Mouse (Mus musculus) bone marrow macrophage, adult 2 months (primary cell): ENCODE data around the gene Nup210. TPM values are rescaled to one million over a fixed set of nuclear protein-coding genes. Genes with fewer than 3 reads are reported as not detected.
"Not testable (repeated sequence)": the region's sequence is repeated elsewhere in the genome, so short reads cannot be mapped to it uniquely, and the experiment has no call there.

Experiments used
- H3K27ac ChIP-seq: 2 replicates; pipeline ENCODE4 v1.5.1; 2012; ENCODE audit warnings: low read depth, low read length; ENCODE audit not compliant: insufficient read depth
- H3K4me1 ChIP-seq: 2 replicates; pipeline ENCODE4 v1.6.1; 2012; ENCODE audit warnings: low read length; ENCODE audit not compliant: control insufficient read depth, insufficient read depth
- H3K4me3 ChIP-seq: 2 replicates; pipeline ENCODE4 v1.5.1; 2012; ENCODE audit warnings: mild to moderate bottlenecking, low read length, moderate library complexity; ENCODE audit not compliant: insufficient read depth
- CTCF ChIP-seq: IDR thresholded peaks from 2 replicates; pipeline ENCODE4 v1.5.1; 2012; ENCODE audit warnings: low read depth, mild to moderate bottlenecking, low read length, moderate library complexity
- POLR2A ChIP-seq: IDR thresholded peaks from 2 replicates; pipeline ENCODE4 v1.6.1; 2012; ENCODE audit warnings: mild to moderate bottlenecking, low read depth, low read length, borderline replicate concordance
- polyA plus RNA-seq: library from polyadenylated mRNA; stranded (reverse); fragments of >200 nt; gene quantifications from 2 replicates; pipeline ENCODE4 v1.2.4, GENCODE M21; 2012; ENCODE audit not compliant: missing spikeins, insufficient read depth, insufficient read length

The Nup210 gene
- polyA plus RNA-seq, 1 experiment: 1.2 TPM

GRCm38 (mm10) chr6:91105400-91106129 lies 11.1 kb downstream of the Nup210 start:
- TF ChIP-seq CTCF (no peak), POLR2A (no peak)
- H3K27ac ChIP-seq: no peak overlapping the region
- H3K4me1 ChIP-seq: peaks cover 4% of the 10 kb centered on the region
- H3K4me3 ChIP-seq: no peak overlapping the region

- no peak for TF ChIP-seq POLR2A
- Histone ChIP-seq H3K27ac (no peak overlapping the region), H3K4me3 (no peak overlapping the region), H3K4me1 (peaks cover 4% of the 10 kb centered on the region)
Measured at GRCm38 (mm10) chr6:91104765-91105399, 11.7 kb downstream of the Nup210 start.

- not testable (repeated sequence) for H3K4me1 ChIP-seq, H3K27ac ChIP-seq, H3K4me3 ChIP-seq
Measured at GRCm38 (mm10) chr6:91103421-91103820, 13.2 kb downstream of the Nup210 start.

- H3K4me3 ChIP-seq: no peak overlapping the region
- TF ChIP-seq POLR2A (no peak), CTCF (no peak)
- no peaks in the 10 kb centered on the region for H3K4me1 ChIP-seq
- no peak overlapping the region for H3K27ac ChIP-seq
Measured at GRCm38 (mm10) chr6:91100621-91101020, 16.0 kb downstream of the Nup210 start.

GRCm38 (mm10) chr6:91097879-91098278 lies 18.8 kb downstream of the Nup210 start:
- no peak for TF ChIP-seq CTCF
- no peak for TF ChIP-seq POLR2A
- no peaks in the 10 kb centered on the region for H3K4me1 ChIP-seq
- no peak overlapping the region for H3K27ac ChIP-seq
- no peak overlapping the region for H3K4me3 ChIP-seq

- Histone ChIP-seq H3K4me3 (no peak overlapping the region), H3K27ac (no peak overlapping the region), H3K4me1 (no peaks in the 10 kb centered on the region)
- TF ChIP-seq CTCF: no peak
- TF ChIP-seq POLR2A: no peak
Measured at GRCm38 (mm10) chr6:91095072-91095601, 21.5 kb downstream of the Nup210 start.

GRCm38 (mm10) chr6:91092216-91092899 lies 24.3 kb downstream of the Nup210 start:
- TF ChIP-seq POLR2A: no peak
- TF ChIP-seq CTCF: no peak
- no peak overlapping the region for H3K27ac ChIP-seq
- no peaks in the 10 kb centered on the region for H3K4me1 ChIP-seq
- no peak overlapping the region for H3K4me3 ChIP-seq

GRCm38 (mm10) chr6:91085114-91085892 lies 31.3 kb downstream of the Nup210 start:
- Histone ChIP-seq H3K4me3 (no peak overlapping the region), H3K27ac (no peak overlapping the region), H3K4me1 (no peaks in the 10 kb centered on the region)
- no peak for TF ChIP-seq POLR2A
- TF ChIP-seq CTCF: 0 out of 2 replicates have a peak, but pooled peaks have one; percentile 38

- H3K4me3 ChIP-seq: no peak overlapping the region
Measured at GRCm38 (mm10) chr6:91080033-91080432, 36.6 kb downstream of the Nup210 start.

More at GRCm38 (mm10) chr6:91080033-91080432, 36.6 kb downstream of the Nup210 start:
- Histone ChIP-seq H3K27ac (no peak overlapping the region), H3K4me1 (no peaks in the 10 kb centered on the region)
- TF ChIP-seq POLR2A: no peak
- no peak for TF ChIP-seq CTCF
